ENCODE assay signal across 17 mouse cellular contexts in the genomic region with DNA sequence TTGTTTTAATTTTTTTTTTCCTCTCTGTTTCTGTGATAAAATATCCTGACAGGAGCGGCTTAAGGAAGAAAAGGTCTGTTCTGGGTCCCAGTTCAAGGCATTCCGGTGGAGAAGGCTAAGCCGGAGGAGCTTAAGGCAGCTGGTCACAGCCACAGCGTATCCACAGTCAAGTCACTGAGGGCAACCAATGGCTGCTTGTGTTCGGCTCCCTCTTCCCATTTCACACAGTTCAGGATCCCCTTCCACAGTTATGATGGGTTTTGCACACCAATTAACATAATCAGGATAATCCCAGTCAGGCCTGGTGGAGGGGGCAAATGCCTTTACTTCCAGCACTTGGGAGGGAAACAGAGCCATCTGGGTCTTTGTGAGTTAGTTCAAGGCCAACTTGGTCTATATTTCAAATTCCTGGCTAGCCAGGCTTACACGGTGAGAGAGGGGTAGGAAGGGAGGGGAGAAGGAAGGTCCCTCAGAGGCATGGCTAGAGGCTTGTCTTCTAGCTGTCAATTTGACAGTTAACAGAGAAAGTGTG. TPM values are rescaled to one million over a fixed set of nuclear protein-coding genes. Genes with fewer than 3 reads are reported as not detected.
DNase-seq lines count a peak whose midpoint lies in the region; ATAC-seq lines count a peak whose summit lies in the region.
"Had no signal": no experiment of that assay in that cellular context is flagged by ENCODE, and none has a peak within 500 bp of the region (broad histone marks: within the 10 kb centered on the region; RNA-seq: fewer than 3 reads in every experiment).

No protein-coding gene starts in this region.

- no peak overlapping the region for H3K4me3 ChIP-seq in forebrain, embryonic 10.5 days
- no peak overlapping the region for H3K4me3 ChIP-seq in forebrain, embryonic 15.5 days
- H3K4me3 ChIP-seq in limb, embryonic 10.5 days, result no peak overlapping the region
- no peak overlapping the region for H3K4me3 ChIP-seq in midbrain, embryonic 14.5 days (replicated peaks; ENCODE audit: low read depth, low read length)
- H3K4me3 ChIP-seq: limb, embryonic 15.5 days had no signal

- WGBS in forebrain, embryonic 10.5 days, result 35% methylated on average over 6 of the region's 6 CpGs
- WGBS in forebrain, embryonic 15.5 days, result 29% methylated on average over 6 of the region's 6 CpGs
- 45% methylated on average over 6 of the region's 6 CpGs for WGBS in limb, embryonic 10.5 days
- WGBS in midbrain, embryonic 14.5 days, result 10% methylated on average over 6 of the region's 6 CpGs

- H3K27me3 ChIP-seq in forebrain, embryonic 10.5 days (ENCODE audit: poor library complexity, severe bottlenecking), result peaks cover 16% of the 10 kb centered on the region; the same call in 1 of the 2 replicates
- no peaks in the 10 kb centered on the region for H3K27me3 ChIP-seq in forebrain, embryonic 15.5 days
- no peaks in the 10 kb centered on the region for H3K27me3 ChIP-seq in limb, embryonic 10.5 days (ENCODE audit: low read depth, poor library complexity, severe bottlenecking)
- no peaks in the 10 kb centered on the region for H3K27me3 ChIP-seq in midbrain, embryonic 14.5 days (ENCODE audit: control insufficient read depth, insufficient read depth, low read length)
- H3K27me3 ChIP-seq: limb, embryonic 15.5 days had no signal

- no peak for DNase-seq in forebrain, embryonic 10.5 days (ENCODE audit: extremely low spot score, low spot score)
- peak; percentile 42 for DNase-seq in embryo, embryonic 10.5 days (ENCODE audit: low spot score)
- no peak for DNase-seq in limb, embryonic 10.5 days (ENCODE audit: low spot score)
- peak; percentile 58 for DNase-seq in midbrain, embryonic 14.5 days
- DNase-seq in left cerebral cortex, postnatal 10 days (ENCODE audit: extremely low spot score in 1 of 2, low spot score in 2 of 2), result no peak
- no peak for DNase-seq in cerebellum, adult 9-11 months
- no peak for DNase-seq in kidney, postnatal 14 days
- DNase-seq: adrenal gland, postnatal 25 days; gastrocnemius, postnatal 36 days; heart, postnatal 36 days; kidney, postnatal 25 days; lung, adult 2 months; right cerebral cortex, adult 18-20 months had no signal

- no peak overlapping the region for H3K9ac ChIP-seq in forebrain, embryonic 15.5 days (replicated peaks)
- no peak overlapping the region for H3K9ac ChIP-seq in midbrain, embryonic 14.5 days (replicated peaks; ENCODE audit: low read length)
- H3K9ac ChIP-seq: limb, embryonic 15.5 days had no signal

- no peak overlapping the region for H3K4me2 ChIP-seq in forebrain, embryonic 15.5 days (replicated peaks)
- H3K4me2 ChIP-seq in midbrain, embryonic 14.5 days (ENCODE audit: low read length), result no peak overlapping the region
- H3K4me2 ChIP-seq: heart, embryonic 11.5 days; limb, embryonic 15.5 days had no signal

- no peak for ATAC-seq in forebrain, embryonic 15.5 days (replicated peaks)
- peak; percentile 87; the same call in 1 of the 2 replicates for ATAC-seq in midbrain, embryonic 14.5 days (ENCODE audit: low FRiP score, low TSS enrichment)
- ATAC-seq: intestine, postnatal 0 days had no signal

- H3K4me1 ChIP-seq in forebrain, embryonic 10.5 days, result peaks cover 35% of the 10 kb centered on the region
- peaks cover 37% of the 10 kb centered on the region for H3K4me1 ChIP-seq in forebrain, embryonic 15.5 days
- peaks cover 35% of the 10 kb centered on the region for H3K4me1 ChIP-seq in limb, embryonic 10.5 days
- H3K4me1 ChIP-seq in midbrain, embryonic 14.5 days (ENCODE audit: control insufficient read depth, insufficient read depth, low read length), result peaks cover 15% of the 10 kb centered on the region; the same call in 1 of the 2 replicates

- no peaks in the 10 kb centered on the region for H3K9me3 ChIP-seq in forebrain, embryonic 10.5 days
- H3K9me3 ChIP-seq in forebrain, embryonic 15.5 days, result no peaks in the 10 kb centered on the region
- H3K9me3 ChIP-seq in limb, embryonic 10.5 days (replicated peaks), result no peaks in the 10 kb centered on the region
- no peaks in the 10 kb centered on the region for H3K9me3 ChIP-seq in midbrain, embryonic 14.5 days (ENCODE audit: control insufficient read depth, low read length)
- H3K9me3 ChIP-seq: limb, embryonic 15.5 days had no signal

- peak overlapping the region; percentile 40 for H3K27ac ChIP-seq in forebrain, embryonic 10.5 days
- H3K27ac ChIP-seq in forebrain, embryonic 15.5 days (replicated peaks), result no peak overlapping the region
- H3K27ac ChIP-seq in limb, embryonic 10.5 days, result peak overlapping the region; percentile 33; the same call in 1 of the 2 replicates
- 0 out of 2 replicates have a peak overlapping the region, but pooled peaks have one; percentile 22 for H3K27ac ChIP-seq in midbrain, embryonic 14.5 days (replicated peaks; ENCODE audit: low read depth, low read length)
- H3K27ac ChIP-seq: limb, embryonic 15.5 days had no signal

- no peaks in the 10 kb centered on the region for H3K36me3 ChIP-seq in forebrain, embryonic 10.5 days (replicated peaks)
- no peaks in the 10 kb centered on the region for H3K36me3 ChIP-seq in forebrain, embryonic 15.5 days
- H3K36me3 ChIP-seq in limb, embryonic 10.5 days, result no peaks in the 10 kb centered on the region
- H3K36me3 ChIP-seq in midbrain, embryonic 14.5 days (ENCODE audit: control insufficient read depth, insufficient read depth, low read length), result no peaks in the 10 kb centered on the region
- H3K36me3 ChIP-seq: limb, embryonic 15.5 days had no signal

- intact Hi-C loops in left cerebral cortex, postnatal 10 days (cut with DNase I), result loop anchor here (5.0 kb wide), 1 partner anchor 63 kb away; no protein-coding TSS in a partner anchor

RNA-seq across cellular contexts. Expression of gene Igsf3, which starts 11.7 kb away (rescaled TPM):
- 24.3 and 25.4 TPM in 2 replicates for polyA plus RNA-seq in forebrain, embryonic 10.5 days (2016; fragmentation: Nextera tagmentation; extraction: Ambion mirVana)
- 87.3 and 95.0 TPM in 2 replicates for polyA plus RNA-seq in forebrain, embryonic 15.5 days (2015; fragmentation: Nextera tagmentation; extraction: Ambion mirVana)
- 59.9 and 84.9 TPM in 2 replicates for polyA plus RNA-seq in limb, embryonic 10.5 days (2016; fragmentation: Nextera tagmentation; extraction: Ambion mirVana)
- polyA plus RNA-seq in midbrain, embryonic 14.5 days (2014; fragmentation: Nextera tagmentation; extraction: Ambion mirVana), result 62.0 and 77.8 TPM in 2 replicates
- total RNA-seq in left cerebral cortex, postnatal 10 days (2021), result 10 to 100 TPM; 44.7 to 46.6 TPM

Comparison
In these comparisons a context has a peak if more than half of its experiments do, and no peak if none do; other contexts are left out.
1. DNase-seq: peak in embryo, embryonic 10.5 days (single experiment) and midbrain, embryonic 14.5 days (single experiment); none in forebrain, embryonic 10.5 days (single experiment), limb, embryonic 10.5 days (single experiment), left cerebral cortex, postnatal 10 days (0 of 2), cerebellum, adult 9-11 months (single experiment) and kidney, postnatal 14 days (single experiment).